Mouse (Mus musculus): ENCODE data around the gene Gm45140.

Gm45140 gene

GRCm38 (mm10) chr6:87799576-87799975 is 36.0 kb downstream of the Gm45140 start:
- DNase-seq (ENCODE audit: low read depth, low spot score) = no peak

- no peak for DNase-seq (ENCODE audit: low read depth, low spot score)
These were observed 38.3 kb downstream of the Gm45140 start for GRCm38 (mm10) chr6:87797321-87797720.

- no peak for DNase-seq (ENCODE audit: low read depth, low spot score)
These were observed 39.2 kb downstream of the Gm45140 start for GRCm38 (mm10) chr6:87796251-87796880.

- DNase-seq (ENCODE audit: low read depth, low spot score) = peak; percentile 61
These were observed 40.0 kb downstream of the Gm45140 start for GRCm38 (mm10) chr6:87795385-87796150.

GRCm38 (mm10) chr6:87793821-87794510 is 41.6 kb downstream of the Gm45140 start:
- no peak for DNase-seq (ENCODE audit: low read depth, low spot score)

GRCm38 (mm10) chr6:87791826-87792225 is 43.8 kb downstream of the Gm45140 start:
- no peak for DNase-seq (ENCODE audit: low read depth, low spot score)

- DNase-seq (ENCODE audit: low read depth, low spot score) = no peak
These were observed 44.7 kb downstream of the Gm45140 start for GRCm38 (mm10) chr6:87790779-87791480.

GRCm38 (mm10) chr6:87789791-87790190 is 45.8 kb downstream of the Gm45140 start:
- DNase-seq (ENCODE audit: low read depth, low spot score) = no peak

- DNase-seq (ENCODE audit: low read depth, low spot score) = no peak
These were observed 46.6 kb downstream of the Gm45140 start for GRCm38 (mm10) chr6:87788896-87789587.

- DNase-seq (ENCODE audit: low read depth, low spot score) = no peak
These were observed 47.2 kb downstream of the Gm45140 start for GRCm38 (mm10) chr6:87788266-87788895.

- DNase-seq (ENCODE audit: low read depth, low spot score) = no peak
These were observed 48.3 kb downstream of the Gm45140 start for GRCm38 (mm10) chr6:87787108-87787890.

- DNase-seq (ENCODE audit: low read depth, low spot score) = no peak
These were observed 49.0 kb downstream of the Gm45140 start for GRCm38 (mm10) chr6:87786621-87787020.

GRCm38 (mm10) chr6:87784033-87784432 is 51.6 kb downstream of the Gm45140 start:
- DNase-seq (ENCODE audit: low read depth, low spot score) = no peak

GRCm38 (mm10) chr6:87780546-87781301 is 54.9 kb downstream of the Gm45140 start:
- DNase-seq (ENCODE audit: low read depth, low spot score) = no peak

- DNase-seq (ENCODE audit: low read depth, low spot score) = no peak
These were observed 56.1 kb downstream of the Gm45140 start for GRCm38 (mm10) chr6:87779174-87780165.

GRCm38 (mm10) chr6:87778294-87779173 is 57.1 kb downstream of the Gm45140 start:
- no peak for DNase-seq (ENCODE audit: low read depth, low spot score)

- no peak for DNase-seq (ENCODE audit: low read depth, low spot score)
These were observed 57.8 kb downstream of the Gm45140 start, which contains the start of gene Gp9 for GRCm38 (mm10) chr6:87777842-87778241. TSS of gene Gp9 (plus strand) at chr6:87778072.
